23 mouse cellular contexts compared by ENCODE assay signal in genomic region chr3:138119444-138120105, GRCm38 (mm10). TPM values are rescaled to one million over a fixed set of nuclear protein-coding genes. Genes with fewer than 3 reads are reported as not detected.
DNase-seq lines count a peak whose midpoint lies in the region; ATAC-seq and TF ChIP-seq lines count a peak whose summit lies in the region.
"Had no signal": no experiment of that assay in that cellular context is flagged by ENCODE, and none has a peak within 500 bp of the region (broad histone marks: within the 10 kb centered on the region; RNA-seq: fewer than 3 reads in every experiment).

No protein-coding gene starts in this region.

- H3K4me2 ChIP-seq in intestine, postnatal 0 days (replicated peaks; ENCODE audit: low read depth), result no peak overlapping the region
- H3K4me2 ChIP-seq in intestine, embryonic 15.5 days (replicated peaks), result no peak overlapping the region
- H3K4me2 ChIP-seq in heart, embryonic 13.5 days, result peak overlapping the region; percentile 49
- H3K4me2 ChIP-seq in limb, embryonic 15.5 days, result no peak overlapping the region
- H3K4me2 ChIP-seq: midbrain, embryonic 15.5 days; stomach, embryonic 15.5 days had no signal

- WGBS in intestine, postnatal 0 days, result 88% methylated on average over 16 of the region's 16 CpGs
- WGBS in intestine, embryonic 15.5 days, result 89% methylated on average over 16 of the region's 16 CpGs
- WGBS in heart, embryonic 13.5 days, result 58% methylated on average over 16 of the region's 16 CpGs
- WGBS in limb, embryonic 15.5 days, result 91% methylated on average over 16 of the region's 16 CpGs

- no peak overlapping the region for H3K9ac ChIP-seq in intestine, postnatal 0 days (ENCODE audit: low read depth, low read length)
- H3K9ac ChIP-seq in intestine, embryonic 15.5 days, result no peak overlapping the region
- no peak overlapping the region for H3K9ac ChIP-seq in heart, embryonic 13.5 days
- H3K9ac ChIP-seq in limb, embryonic 15.5 days, result no peak overlapping the region
- H3K9ac ChIP-seq: forebrain, postnatal 0 days; midbrain, embryonic 15.5 days; stomach, embryonic 15.5 days had no signal

- no peaks in the 10 kb centered on the region for H3K9me3 ChIP-seq in intestine, postnatal 0 days (ENCODE audit: control insufficient read depth)
- H3K9me3 ChIP-seq in intestine, embryonic 15.5 days, result no peaks in the 10 kb centered on the region
- H3K9me3 ChIP-seq in heart, embryonic 13.5 days, result no peaks in the 10 kb centered on the region
- no peaks in the 10 kb centered on the region for H3K9me3 ChIP-seq in limb, embryonic 15.5 days
- H3K9me3 ChIP-seq: midbrain, embryonic 15.5 days; stomach, embryonic 15.5 days had no signal

- TF ChIP-seq CTCF in intestine, postnatal 0 days (IDR thresholded peaks at IDR 0.05; ENCODE audit: low read depth), result no peak

- no peak for ATAC-seq in intestine, postnatal 0 days
- ATAC-seq in intestine, embryonic 15.5 days, result no peak
- ATAC-seq in heart, embryonic 13.5 days (ENCODE audit: extremely low read depth, insufficient number of reproducible peaks, low FRiP score, low TSS enrichment), result peak; percentile 51; the same call in 1 of the 2 replicates
- peak; percentile 72; the same call in 1 of the 2 replicates for ATAC-seq in limb, embryonic 15.5 days (ENCODE audit: insufficient number of reproducible peaks, low FRiP score, low TSS enrichment, low read depth)
- ATAC-seq: forebrain, postnatal 0 days; hindbrain, postnatal 0 days; midbrain, embryonic 15.5 days had no signal

- DNase-seq in gastrocnemius, adult 18-20 months (ENCODE audit: low spot score), result peak; percentile 54
- no peak for DNase-seq in gastrocnemius, postnatal 4 days (ENCODE audit: low spot score in 2 of 2)
- DNase-seq in spleen, postnatal 14 days (ENCODE audit: low spot score in 2 of 2), result no peak
- no peak for DNase-seq in adipocyte (ENCODE audit: low spot score)
- DNase-seq: adrenal gland, postnatal 14 days; cerebellum, adult 11-12 months; forebrain, postnatal 0 days; kidney, postnatal 4 days; lung, adult 2 months; retina, postnatal 1 day; spleen, adult 18-20 months; thymus, adult 2 months had no signal

- H3K27me3 ChIP-seq in intestine, postnatal 0 days (replicated peaks; ENCODE audit: control insufficient read depth, insufficient read depth, low read length), result no peaks in the 10 kb centered on the region
- H3K27me3 ChIP-seq in intestine, embryonic 15.5 days (replicated peaks), result no peaks in the 10 kb centered on the region
- H3K27me3 ChIP-seq in heart, embryonic 13.5 days (replicated peaks), result no peaks in the 10 kb centered on the region
- no peaks in the 10 kb centered on the region for H3K27me3 ChIP-seq in limb, embryonic 15.5 days
- H3K27me3 ChIP-seq: midbrain, embryonic 15.5 days; stomach, embryonic 15.5 days had no signal

- peaks cover 33% of the 10 kb centered on the region for H3K36me3 ChIP-seq in intestine, postnatal 0 days (ENCODE audit: control insufficient read depth, insufficient read depth)
- H3K36me3 ChIP-seq in intestine, embryonic 15.5 days, result no peaks in the 10 kb centered on the region
- H3K36me3 ChIP-seq in heart, embryonic 13.5 days, result no peaks in the 10 kb centered on the region
- H3K36me3 ChIP-seq in limb, embryonic 15.5 days, result no peaks in the 10 kb centered on the region
- H3K36me3 ChIP-seq: midbrain, embryonic 15.5 days; stomach, embryonic 15.5 days had no signal

- peak overlapping the region; percentile 51; the same call in 1 of the 2 replicates for H3K27ac ChIP-seq in intestine, postnatal 0 days (ENCODE audit: low read depth, low read length)
- H3K27ac ChIP-seq in intestine, embryonic 15.5 days, result no peak overlapping the region
- H3K27ac ChIP-seq in heart, embryonic 13.5 days (replicated peaks), result peak overlapping the region; percentile 83
- H3K27ac ChIP-seq in limb, embryonic 15.5 days, result no peak overlapping the region
- H3K27ac ChIP-seq: hindbrain, postnatal 0 days; midbrain, embryonic 15.5 days; stomach, embryonic 15.5 days had no signal

- H3K4me1 ChIP-seq in intestine, postnatal 0 days (replicated peaks; ENCODE audit: control insufficient read depth, insufficient read depth, low read length), result no peaks in the 10 kb centered on the region; the same call in 1 of the 2 replicates
- 0 out of 2 replicates have a peak, but pooled peaks cover 3% of the 10 kb centered on the region for H3K4me1 ChIP-seq in intestine, embryonic 15.5 days (replicated peaks)
- peaks cover 36% of the 10 kb centered on the region for H3K4me1 ChIP-seq in heart, embryonic 13.5 days
- no peaks in the 10 kb centered on the region for H3K4me1 ChIP-seq in limb, embryonic 15.5 days
- H3K4me1 ChIP-seq: midbrain, embryonic 15.5 days; stomach, embryonic 15.5 days had no signal

- H3K4me3 ChIP-seq in intestine, postnatal 0 days (ENCODE audit: low read depth, low read length), result no peak overlapping the region
- no peak overlapping the region for H3K4me3 ChIP-seq in intestine, embryonic 15.5 days (replicated peaks)
- no peak overlapping the region for H3K4me3 ChIP-seq in heart, embryonic 13.5 days
- H3K4me3 ChIP-seq in limb, embryonic 15.5 days, result no peak overlapping the region
- H3K4me3 ChIP-seq: midbrain, embryonic 15.5 days; stomach, embryonic 15.5 days had no signal

RNA-seq across cellular contexts. Expression of gene Trmt10a, which starts 23.7 kb away (rescaled TPM):
- 1 to 10 TPM in 1 of 2 experiments, under 1 TPM in 1; 0.94 to 2.4 TPM for total RNA-seq in gastrocnemius, adult 18-20 months (2021)
- 1 to 10 TPM; 3.5 to 4.9 TPM for total RNA-seq in gastrocnemius, postnatal 4 days (2021)
- polyA plus RNA-seq in intestine, postnatal 0 days (2015; fragmentation: Nextera tagmentation; extraction: Ambion mirVana), result 4.3 and 4.7 TPM in 2 replicates
- 8.8 and 12.9 TPM in 2 replicates for polyA plus RNA-seq in intestine, embryonic 15.5 days (2015; fragmentation: Nextera tagmentation; extraction: Ambion mirVana)
- 8.5 and 10.1 TPM in 2 replicates for polyA plus RNA-seq in heart, embryonic 13.5 days (2015; fragmentation: Nextera tagmentation; extraction: Ambion mirVana)
- 9.0 and 9.9 TPM in 2 replicates for polyA plus RNA-seq in limb, embryonic 15.5 days (2015; fragmentation: Nextera tagmentation; extraction: Ambion mirVana)

RNA-seq across cellular contexts. Expression of gene Mttp, which starts 25.2 kb away (rescaled TPM):
- total RNA-seq in gastrocnemius, adult 18-20 months (2021), result 1 to 10 TPM; 1.6 to 1.7 TPM
- 1 to 10 TPM; 3.9 to 4.2 TPM for total RNA-seq in gastrocnemius, postnatal 4 days (2021)
- 930 and 998 TPM in 2 replicates for polyA plus RNA-seq in intestine, postnatal 0 days (2015; fragmentation: Nextera tagmentation; extraction: Ambion mirVana)
- polyA plus RNA-seq in intestine, embryonic 15.5 days (2015; fragmentation: Nextera tagmentation; extraction: Ambion mirVana), result 228 and 249 TPM in 2 replicates
- polyA plus RNA-seq in heart, embryonic 13.5 days (2015; fragmentation: Nextera tagmentation; extraction: Ambion mirVana), result 6.6 and 7.6 TPM in 2 replicates
- 6.2 and 6.8 TPM in 2 replicates for polyA plus RNA-seq in limb, embryonic 15.5 days (2015; fragmentation: Nextera tagmentation; extraction: Ambion mirVana)

RNA-seq across cellular contexts. Expression of gene Gm5105, which starts 52.4 kb away (rescaled TPM):
- total RNA-seq in gastrocnemius, adult 18-20 months (2021), result 1 to 10 TPM; 1.3 TPM
- total RNA-seq in gastrocnemius, postnatal 4 days (2021), result 1 to 10 TPM; 1.7 to 1.9 TPM
- not detected in 2 replicates for polyA plus RNA-seq in intestine, postnatal 0 days (2015; fragmentation: Nextera tagmentation; extraction: Ambion mirVana)
- 0.24 and 0.31 TPM in 2 replicates for polyA plus RNA-seq in intestine, embryonic 15.5 days (2015; fragmentation: Nextera tagmentation; extraction: Ambion mirVana)
- polyA plus RNA-seq in heart, embryonic 13.5 days (2015; fragmentation: Nextera tagmentation; extraction: Ambion mirVana), result 0.36 and 0.56 TPM in 2 replicates
- polyA plus RNA-seq in limb, embryonic 15.5 days (2015; fragmentation: Nextera tagmentation; extraction: Ambion mirVana), result 0.26 and 0.32 TPM in 2 replicates
- total RNA-seq: adrenal gland, postnatal 14 days; hindbrain, postnatal 0 days; left cerebral cortex, postnatal 10 days; liver, adult 2 months; megakaryocyte, adult 5-6 weeks had no signal
- polyA plus RNA-seq: embryonic facial prominence, embryonic 11.5 days; liver, adult 2 months; stomach, embryonic 15.5 days; thymus, adult 2 months had no signal

RNA-seq across cellular contexts. Expression of gene 1110002E22Rik, which starts 54.7 kb away (rescaled TPM):
- total RNA-seq in gastrocnemius, adult 18-20 months (2021), result 100 to 1,000 TPM in 1 of 2 experiments, 10 to 100 TPM in 1; 98.9 to 131 TPM
- total RNA-seq in gastrocnemius, postnatal 4 days (2021), result 100 to 1,000 TPM; 145 to 167 TPM
- 0.07 and 0.08 TPM in 2 replicates for polyA plus RNA-seq in intestine, postnatal 0 days (2015; fragmentation: Nextera tagmentation; extraction: Ambion mirVana)
- 0.14 and 0.18 TPM in 2 replicates for polyA plus RNA-seq in intestine, embryonic 15.5 days (2015; fragmentation: Nextera tagmentation; extraction: Ambion mirVana)
- polyA plus RNA-seq in heart, embryonic 13.5 days (2015; fragmentation: Nextera tagmentation; extraction: Ambion mirVana), result 9.4 and 11.1 TPM in 2 replicates
- 2.8 and 6.4 TPM in 2 replicates for polyA plus RNA-seq in limb, embryonic 15.5 days (2015; fragmentation: Nextera tagmentation; extraction: Ambion mirVana)
- total RNA-seq: megakaryocyte, adult 5-6 weeks had no signal
- polyA plus RNA-seq: liver, adult 2 months had no signal

Comparison
In these comparisons a context has a peak if more than half of its experiments do, and no peak if none do; other contexts are left out.
1. H3K27ac ChIP-seq: peak in intestine, postnatal 0 days (single experiment) and heart, embryonic 13.5 days (single experiment); none in intestine, embryonic 15.5 days (single experiment) and limb, embryonic 15.5 days (single experiment).
2. ATAC-seq: peak in heart, embryonic 13.5 days (single experiment) and limb, embryonic 15.5 days (single experiment); none in intestine, postnatal 0 days (single experiment) and intestine, embryonic 15.5 days (single experiment).
3. RNA of gene Mttp, which starts 25.2 kb away (polyA plus RNA-seq): 930 to 998 TPM in intestine, postnatal 0 days and 228 to 249 TPM in intestine, embryonic 15.5 days; 6.6 to 7.6 TPM in heart, embryonic 13.5 days and 6.2 to 6.8 TPM in limb, embryonic 15.5 days; every median in the first group is over 10 times any median in the second.